Mouse (Mus musculus) brown adipose tissue, adult 24 weeks (tissue): ENCODE data around the gene 9930021J03Rik. TPM values are rescaled to one million over a fixed set of nuclear protein-coding genes. Genes with fewer than 3 reads are reported as not detected.

Source experiments
- polyA plus RNA-seq: library from polyadenylated mRNA; stranded (reverse); fragments of >200 nt; gene quantifications from 2 replicates; pipeline ENCODE4 v1.2.4, GENCODE M21; 2012; ENCODE audit not compliant: missing spikeins, insufficient read depth, insufficient read length

9930021J03Rik gene
- polyA plus RNA-seq, 1 experiment, result 11.4 TPM

Other genes with a start within 250 kb of the 9930021J03Rik start
- 38.6 and 40.5 TPM in 2 replicates for gene Ermp1, start 157.6 kb downstream of the 9930021J03Rik start, polyA plus RNA-seq
- not detected in 2 replicates for gene Mlana, start 108.2 kb downstream of the 9930021J03Rik start, polyA plus RNA-seq
- gene Ranbp6, start 7.0 kb upstream of the 9930021J03Rik start, polyA plus RNA-seq, result 7.3 and 12.5 TPM in 2 replicates
- 1.3 and 7.2 TPM in 2 replicates for gene Il33, start 119.1 kb upstream of the 9930021J03Rik start, polyA plus RNA-seq
- not detected in 2 replicates for gene Trpd52l3, start 197.8 kb upstream of the 9930021J03Rik start, polyA plus RNA-seq
- gene Uhrf2, start 224.5 kb upstream of the 9930021J03Rik start, polyA plus RNA-seq, result 13.2 and 19.0 TPM in 2 replicates